In genomic region chr4:134804765-134805164, GRCm38 (mm10) we compare ENCODE assay signal across 8 mouse cellular contexts. TPM values are rescaled to one million over a fixed set of nuclear protein-coding genes. Genes with fewer than 3 reads are reported as not detected.
DNase-seq lines count a peak whose midpoint lies in the region; ATAC-seq and TF ChIP-seq lines count a peak whose summit lies in the region.
"Had no signal": no experiment of that assay in that cellular context is flagged by ENCODE, and none has a peak within 500 bp of the region (broad histone marks: within the 10 kb centered on the region; RNA-seq: fewer than 3 reads in every experiment).

No protein-coding gene starts in this region.

- intact Hi-C loops in gastrocnemius, adult 2 months (cut with DNase I): no loop called here

- no peak overlapping the region for H3K4me3 ChIP-seq in gastrocnemius, adult 2 months

- no peak for ATAC-seq in frontal cortex, adult (ENCODE audit: low TSS enrichment)

- TF ChIP-seq CTCF in gastrocnemius, adult 2 months (IDR thresholded peaks at IDR 0.05): no peak

- H3K27ac ChIP-seq in gastrocnemius, adult 2 months: peak overlapping the region; percentile 71

- DNase-seq in Muller cell, postnatal 12 days (ENCODE audit: inconsistent ontology term): peak; percentile 51
- DNase-seq in adrenal gland, adult 18-20 months (ENCODE audit: low spot score in 2 of 2): peak; percentile 82 to 89
- DNase-seq in gastrocnemius, adult 2 months: peak; percentile 93
- DNase-seq in kidney, postnatal 4 days: peak; percentile 64 to 73
- DNase-seq in testis, postnatal 14 days (ENCODE audit: low spot score): peak; percentile 64
- no peak for DNase-seq in left cerebral cortex, adult 18-20 months (ENCODE audit: low spot score in 2 of 2)

RNA-seq across cellular contexts. Expression of gene Ldlrap1, which starts 36.9 kb away (rescaled TPM):
- total RNA-seq in adrenal gland, adult 18-20 months (2021): 10 to 100 TPM; 41.8 to 53.9 TPM
- total RNA-seq in gastrocnemius, adult 2 months (2021): 1 to 10 TPM; 5.7 to 6.6 TPM
- 1 to 10 TPM; 1.8 to 3.1 TPM for total RNA-seq in left cerebral cortex, adult 18-20 months (2021)

RNA-seq across cellular contexts. Expression of gene Maco1, which starts 48.4 kb away (rescaled TPM):
- 10 to 100 TPM; 33.5 to 36.0 TPM for total RNA-seq in adrenal gland, adult 18-20 months (2021)
- 10 to 100 TPM; 15.1 to 20.4 TPM for total RNA-seq in gastrocnemius, adult 2 months (2021)
- 10 to 100 TPM; 55.2 to 55.3 TPM for total RNA-seq in left cerebral cortex, adult 18-20 months (2021)

RNA-seq across cellular contexts. Expression of gene Rhd, which starts 59.6 kb away (rescaled TPM):
- under 1 TPM in 1 of 2 experiments, not detected in 1; 0.46 TPM for total RNA-seq in adrenal gland, adult 18-20 months (2021)
- total RNA-seq in gastrocnemius, adult 2 months (2021): not detected
- not detected for total RNA-seq in left cerebral cortex, adult 18-20 months (2021)
- total RNA-seq: layer of hippocampus, adult 18-20 months had no signal

Comparison
In these comparisons a context has a peak if more than half of its experiments do, and no peak if none do; other contexts are left out.
1. DNase-seq: peak in Muller cell, postnatal 12 days (single experiment), adrenal gland, adult 18-20 months (2 of 2), gastrocnemius, adult 2 months (single experiment), kidney, postnatal 4 days (2 of 2) and testis, postnatal 14 days (single experiment); none in left cerebral cortex, adult 18-20 months (0 of 2).
2. RNA of gene Ldlrap1, which starts 36.9 kb away (total RNA-seq): 41.8 to 53.9 TPM in adrenal gland, adult 18-20 months; 5.7 to 6.6 TPM in gastrocnemius, adult 2 months and 1.8 to 3.1 TPM in left cerebral cortex, adult 18-20 months; every median in the first group is over 4 times any median in the second.